Mouse (Mus musculus): ENCODE data around the gene Kif19a. TPM values are rescaled to one million over a fixed set of nuclear protein-coding genes. Genes with fewer than 3 reads are reported as not detected.

The Kif19a gene
- polyA plus RNA-seq, 1 experiment from 2014 or later: 0.71 TPM

DNA sequence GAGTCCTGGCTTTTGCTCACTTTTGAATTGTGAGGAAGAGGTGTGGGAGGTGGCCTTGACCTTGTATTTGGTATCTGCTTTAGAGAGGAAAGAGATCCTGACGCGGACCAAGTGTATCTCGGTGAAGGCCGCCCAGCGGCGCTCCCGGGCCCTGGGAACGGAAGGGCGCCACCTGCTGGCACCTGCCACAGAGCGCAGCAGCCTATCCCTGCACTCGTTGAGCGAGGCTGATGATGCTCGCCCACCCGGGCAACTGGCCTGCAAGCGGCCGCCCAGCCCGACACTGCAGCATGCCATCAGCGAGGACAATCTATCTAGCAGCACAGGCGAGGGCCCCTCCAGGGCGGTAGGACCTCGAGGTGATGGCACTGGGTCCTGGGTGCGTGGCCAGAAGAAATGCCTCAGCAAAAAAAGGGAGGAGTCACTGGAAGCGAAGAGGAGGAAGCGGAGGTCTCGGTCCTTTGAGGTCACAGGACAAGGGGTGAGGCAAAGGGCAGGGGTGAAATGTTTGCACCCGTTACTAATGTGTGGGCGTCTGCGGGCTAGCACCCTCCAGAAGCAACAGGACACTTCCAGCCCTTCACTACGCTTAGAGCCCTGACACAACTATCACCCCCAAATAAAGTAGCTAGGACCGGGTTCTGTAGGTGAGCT is 24.0 kb downstream of the Kif19a start:
- peak; percentile 88 for DNase-seq (ENCODE audit: extremely low spot score, low spot score)
- Histone ChIP-seq H3K4me1 (peaks cover 67% of the 10 kb centered on the region), H3K9me3 (no peaks in the 10 kb centered on the region), H3K4me3 (peak overlapping the region; percentile 38), H3K36me3 (replicated peaks) (no peaks in the 10 kb centered on the region), H3K27ac (no peak overlapping the region), H3K27me3 (ENCODE audit: poor library complexity, severe bottlenecking) (peaks cover 100% of the 10 kb centered on the region)
- 12% methylated on average over 30 of the region's 30 CpGs for WGBS

DNA sequence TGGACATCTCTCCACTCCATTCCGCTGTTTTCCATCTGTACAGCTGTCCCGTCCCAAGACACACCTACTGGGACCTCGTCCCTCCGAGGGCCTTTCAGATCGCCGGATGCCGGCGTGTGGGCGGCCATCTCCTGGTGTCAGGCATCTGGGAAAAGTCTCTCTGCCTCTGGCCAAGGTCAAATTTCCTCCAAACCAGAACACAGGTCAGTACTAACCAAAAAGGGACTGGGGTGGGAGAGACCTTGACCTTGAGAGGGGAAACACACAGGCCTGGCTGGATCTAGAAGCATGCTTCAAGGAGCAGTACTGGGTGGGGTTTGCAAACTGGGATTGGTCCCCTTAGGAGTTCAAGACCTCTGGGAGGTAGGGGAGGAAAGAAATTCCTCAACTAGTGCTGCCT is 24.5 kb downstream of the Kif19a start:
- DNase-seq (ENCODE audit: extremely low spot score, low spot score): no peak
- H3K27ac ChIP-seq: no peak overlapping the region
- H3K4me3 ChIP-seq: no peak overlapping the region; the same call in 1 of the 2 replicates
- 63% methylated on average over 9 of the region's 9 CpGs for WGBS
- no peaks in the 10 kb centered on the region for H3K36me3 ChIP-seq (replicated peaks)
- no peaks in the 10 kb centered on the region for H3K9me3 ChIP-seq
- peaks cover 72% of the 10 kb centered on the region for H3K4me1 ChIP-seq
- peaks cover 99% of the 10 kb centered on the region for H3K27me3 ChIP-seq (ENCODE audit: poor library complexity, severe bottlenecking)

DNA sequence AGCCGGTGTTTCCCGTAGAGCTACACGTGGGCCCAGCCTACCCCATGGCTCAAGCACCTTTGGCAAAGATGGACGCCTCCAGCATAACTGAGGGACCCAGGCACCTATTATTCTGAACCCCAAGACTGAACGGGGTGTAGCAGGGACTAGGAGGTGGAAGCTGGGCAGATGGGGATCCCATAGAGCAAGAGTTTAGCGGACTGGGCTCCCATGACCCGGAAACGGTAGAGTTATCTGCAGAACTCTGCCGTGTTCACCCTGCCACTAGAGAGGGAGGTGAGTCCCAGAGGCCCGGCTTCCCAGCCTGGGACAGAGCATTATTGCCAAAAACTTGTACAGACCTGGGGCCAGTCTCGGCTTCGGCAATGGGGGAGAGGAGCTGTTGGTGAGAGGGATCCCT is 25.0 kb downstream of the Kif19a start:
- H3K4me3 ChIP-seq: no peak overlapping the region
- H3K36me3 ChIP-seq (replicated peaks): no peaks in the 10 kb centered on the region
- H3K27me3 ChIP-seq (ENCODE audit: poor library complexity, severe bottlenecking): peaks cover 94% of the 10 kb centered on the region
- no peak for DNase-seq (ENCODE audit: extremely low spot score, low spot score)
- H3K9me3 ChIP-seq: no peaks in the 10 kb centered on the region
- no peak overlapping the region for H3K27ac ChIP-seq
- 69% methylated on average over 12 of the region's 12 CpGs for WGBS
- peaks cover 77% of the 10 kb centered on the region for H3K4me1 ChIP-seq

DNA sequence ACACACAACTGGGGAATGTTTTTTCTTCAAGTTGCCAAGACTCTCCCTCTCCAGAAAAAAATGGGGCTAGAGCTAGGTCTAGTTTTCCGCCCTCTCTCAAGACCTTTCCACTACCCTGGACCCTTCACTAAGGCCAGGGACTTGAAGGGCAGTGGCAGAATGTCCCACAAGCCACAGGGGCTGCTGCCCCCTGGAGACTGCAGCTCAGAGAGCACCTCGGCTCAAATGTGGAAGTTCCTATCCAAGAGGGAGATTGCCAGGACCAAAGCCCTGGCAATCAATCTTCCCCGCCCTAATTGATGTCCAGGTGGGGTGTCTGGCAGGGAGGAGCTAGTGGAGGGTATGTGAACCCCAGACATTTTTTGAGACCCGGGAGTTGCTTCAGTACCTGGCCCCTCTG is 25.7 kb downstream of the Kif19a start:
- Histone ChIP-seq H3K27ac (no peak overlapping the region), H3K36me3 (replicated peaks) (no peaks in the 10 kb centered on the region), H3K4me3 (no peak overlapping the region), H3K9me3 (no peaks in the 10 kb centered on the region), H3K27me3 (ENCODE audit: poor library complexity, severe bottlenecking) (peaks cover 88% of the 10 kb centered on the region), H3K4me1 (peaks cover 83% of the 10 kb centered on the region)
- DNase-seq (ENCODE audit: extremely low spot score, low spot score): no peak
- 45% methylated on average over 4 of the region's 4 CpGs for WGBS

DNA sequence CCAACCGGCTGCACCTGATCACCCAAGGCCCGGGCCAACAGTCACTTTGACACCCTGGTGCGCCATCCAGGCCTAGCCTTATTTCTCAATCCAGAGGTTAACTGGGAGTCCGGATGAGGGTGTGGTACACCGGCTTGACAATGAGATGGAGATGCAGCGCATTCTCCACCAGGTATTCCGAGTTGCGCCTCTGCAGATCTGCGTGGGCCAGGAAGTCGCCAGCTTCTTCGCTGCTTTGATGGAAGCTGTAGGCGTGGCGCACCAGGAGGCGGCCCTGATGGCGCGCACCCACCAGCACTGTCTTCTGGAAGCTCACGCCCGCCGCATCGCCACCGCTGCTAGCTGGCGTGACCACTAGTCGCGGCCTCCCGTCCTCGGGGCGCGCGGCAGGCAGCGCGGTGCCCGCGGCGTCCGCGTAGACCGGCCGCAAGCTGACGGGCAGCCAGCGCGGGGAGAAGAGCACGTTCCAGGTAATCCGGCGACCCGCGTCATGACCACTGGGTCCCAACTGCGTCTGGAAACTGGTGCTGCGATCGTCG is 26.2 kb downstream of the Kif19a start:
- peak overlapping the region; percentile 58 for H3K4me3 ChIP-seq
- H3K27ac ChIP-seq: peak overlapping the region; percentile 67

DNA sequence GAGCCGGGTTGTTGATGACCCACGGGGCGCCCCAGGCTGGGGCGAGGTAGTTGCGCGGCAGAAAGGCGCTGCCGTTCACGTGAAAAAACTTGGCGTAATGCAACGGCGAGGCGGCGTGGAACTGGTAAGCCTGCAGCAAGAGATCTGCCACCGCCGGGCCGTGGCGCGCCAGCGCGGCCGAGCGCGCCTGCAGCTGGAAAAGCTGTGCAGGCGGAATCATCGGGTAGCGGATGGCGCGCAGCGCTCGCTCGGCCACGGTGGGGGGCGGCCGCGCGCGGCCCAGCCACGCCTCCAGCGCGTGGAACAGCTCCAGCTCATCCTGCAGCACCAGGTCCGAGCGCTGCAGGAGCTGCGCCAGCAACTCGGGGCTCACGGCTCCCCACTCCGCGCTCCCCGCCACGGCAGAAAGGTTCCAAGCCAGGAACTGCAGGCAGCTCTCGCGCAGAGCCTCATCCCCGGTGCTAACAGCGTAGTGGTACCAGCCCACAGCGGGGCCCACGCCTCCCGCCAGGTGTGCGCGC is 26.8 kb downstream of the Kif19a start:
- H3K27me3 ChIP-seq (ENCODE audit: poor library complexity, severe bottlenecking): peaks cover 76% of the 10 kb centered on the region
- peaks cover 87% of the 10 kb centered on the region for H3K4me1 ChIP-seq
- H3K27ac ChIP-seq: peak overlapping the region; percentile 67
- H3K4me3 ChIP-seq: peak overlapping the region; percentile 58
- H3K9me3 ChIP-seq: no peaks in the 10 kb centered on the region
- under 1% methylated on average over 55 of the region's 59 CpGs for WGBS
- H3K36me3 ChIP-seq (replicated peaks): no peaks in the 10 kb centered on the region
- DNase-seq (ENCODE audit: extremely low spot score, low spot score): no peak

More for the DNA sequence above, 26.2 kb downstream of the Kif19a start:
- Histone ChIP-seq H3K36me3 (replicated peaks) (no peaks in the 10 kb centered on the region), H3K4me1 (peaks cover 85% of the 10 kb centered on the region), H3K27me3 (ENCODE audit: poor library complexity, severe bottlenecking) (peaks cover 82% of the 10 kb centered on the region), H3K9me3 (no peaks in the 10 kb centered on the region)
- DNase-seq (ENCODE audit: extremely low spot score, low spot score): no peak
- 3% methylated on average over 50 of the region's 50 CpGs for WGBS

DNA sequence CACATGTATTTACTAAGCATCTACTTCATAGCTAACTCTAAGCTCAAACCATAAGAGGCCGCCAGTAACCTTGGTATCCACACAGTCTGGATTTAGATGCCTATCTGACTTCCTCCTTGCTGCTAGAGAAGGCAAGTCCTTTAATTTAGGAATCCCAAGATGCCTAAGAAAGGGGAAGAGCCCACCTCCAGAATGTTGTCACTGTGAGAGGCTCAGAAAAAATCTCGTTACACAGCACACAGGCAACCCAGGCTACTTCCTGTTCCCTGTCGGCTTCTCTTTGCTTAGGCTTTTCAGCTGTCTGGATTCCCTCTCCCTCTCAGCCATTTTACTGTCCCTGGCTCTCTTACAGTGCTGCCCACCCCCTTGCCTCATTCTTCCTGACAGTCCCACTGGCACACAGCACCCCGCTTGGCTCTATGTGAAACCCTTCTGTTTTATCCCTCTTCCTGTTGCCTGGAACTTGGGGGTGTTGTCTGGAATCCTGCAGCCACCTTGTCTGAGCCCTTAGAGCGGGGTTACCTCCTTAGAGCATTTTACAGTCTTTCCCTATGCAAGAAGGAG is 27.8 kb downstream of the Kif19a start:
- Histone ChIP-seq H3K27me3 (ENCODE audit: poor library complexity, severe bottlenecking) (peaks cover 66% of the 10 kb centered on the region), H3K4me1 (peaks cover 94% of the 10 kb centered on the region), H3K27ac (0 out of 2 replicates have a peak overlapping the region, but pooled peaks have one; percentile 95), H3K4me3 (peak overlapping the region; percentile 58; the same call in 1 of the 2 replicates), H3K9me3 (no peaks in the 10 kb centered on the region), H3K36me3 (replicated peaks) (no peaks in the 10 kb centered on the region)
- 54% methylated on average over 5 of the region's 5 CpGs for WGBS
- no peak for DNase-seq (ENCODE audit: extremely low spot score, low spot score)

DNA sequence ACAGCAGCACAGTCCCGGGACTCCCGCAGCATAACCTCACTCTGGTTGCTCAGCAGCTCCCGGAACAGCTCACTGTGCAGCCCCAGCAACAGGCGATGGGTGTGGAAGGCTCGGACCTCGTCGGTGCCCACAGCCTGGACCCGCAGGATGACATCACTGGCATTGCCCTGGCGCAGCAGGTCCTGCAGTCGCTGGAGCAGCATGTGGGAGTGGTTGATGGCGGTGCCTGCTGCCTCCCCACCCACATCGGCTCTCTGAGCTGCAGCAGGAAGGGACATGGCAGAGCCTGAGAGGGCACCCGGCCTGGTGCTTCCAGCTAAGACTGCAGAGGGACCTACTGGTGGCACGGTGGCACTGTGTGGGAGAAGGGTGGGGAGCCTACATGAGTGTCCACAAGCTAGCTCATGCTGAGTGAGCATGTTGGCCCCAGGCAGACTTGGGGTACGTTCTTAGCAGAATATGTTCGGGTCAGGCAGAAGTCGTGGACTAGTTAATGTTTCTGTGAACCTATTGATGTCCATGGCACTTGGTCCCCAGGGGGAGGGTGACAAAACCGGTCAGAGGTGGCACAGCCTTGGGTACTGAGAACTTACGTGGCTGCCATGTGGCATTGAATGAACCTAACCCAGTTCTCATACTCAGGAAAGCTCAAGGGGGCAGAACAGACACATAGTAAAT is 28.8 kb downstream of the Kif19a start:
- Histone ChIP-seq H3K4me1 (peaks cover 86% of the 10 kb centered on the region), H3K27me3 (ENCODE audit: poor library complexity, severe bottlenecking) (peaks cover 56% of the 10 kb centered on the region), H3K36me3 (replicated peaks) (no peaks in the 10 kb centered on the region), H3K9me3 (no peaks in the 10 kb centered on the region), H3K4me3 (peak overlapping the region; percentile 58), H3K27ac (peak overlapping the region; percentile 95)
- DNase-seq (ENCODE audit: extremely low spot score, low spot score): no peak
- 71% methylated on average over 19 of the region's 19 CpGs for WGBS

DNA sequence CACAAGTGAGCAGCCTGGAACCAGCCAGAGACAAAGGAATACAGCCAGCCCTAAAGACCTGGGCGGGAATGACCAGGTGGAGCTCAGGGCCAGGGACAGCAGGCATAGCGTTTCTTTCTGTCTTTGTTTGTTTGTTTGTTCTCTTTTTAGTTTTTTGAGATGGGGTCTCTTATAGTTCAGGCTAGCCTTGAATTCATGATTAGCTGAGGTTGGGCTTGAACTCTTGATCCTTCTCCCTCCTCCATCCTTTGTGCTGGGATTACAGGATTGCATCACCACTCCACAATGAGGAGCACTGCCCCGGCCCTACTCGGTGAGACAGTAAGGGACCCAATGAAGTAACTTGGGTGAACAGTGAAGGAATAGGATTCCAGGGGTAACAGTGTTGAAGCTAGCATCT is 29.5 kb downstream of the Kif19a start:
- peaks cover 49% of the 10 kb centered on the region for H3K27me3 ChIP-seq (ENCODE audit: poor library complexity, severe bottlenecking)
- H3K9me3 ChIP-seq: no peaks in the 10 kb centered on the region
- peak overlapping the region; percentile 58 for H3K4me3 ChIP-seq
- H3K27ac ChIP-seq: peak overlapping the region; percentile 95
- DNase-seq (ENCODE audit: extremely low spot score, low spot score): no peak
- 21% methylated on average over 4 of the region's 4 CpGs for WGBS
- no peaks in the 10 kb centered on the region for H3K36me3 ChIP-seq (replicated peaks)
- H3K4me1 ChIP-seq: peaks cover 80% of the 10 kb centered on the region

DNA sequence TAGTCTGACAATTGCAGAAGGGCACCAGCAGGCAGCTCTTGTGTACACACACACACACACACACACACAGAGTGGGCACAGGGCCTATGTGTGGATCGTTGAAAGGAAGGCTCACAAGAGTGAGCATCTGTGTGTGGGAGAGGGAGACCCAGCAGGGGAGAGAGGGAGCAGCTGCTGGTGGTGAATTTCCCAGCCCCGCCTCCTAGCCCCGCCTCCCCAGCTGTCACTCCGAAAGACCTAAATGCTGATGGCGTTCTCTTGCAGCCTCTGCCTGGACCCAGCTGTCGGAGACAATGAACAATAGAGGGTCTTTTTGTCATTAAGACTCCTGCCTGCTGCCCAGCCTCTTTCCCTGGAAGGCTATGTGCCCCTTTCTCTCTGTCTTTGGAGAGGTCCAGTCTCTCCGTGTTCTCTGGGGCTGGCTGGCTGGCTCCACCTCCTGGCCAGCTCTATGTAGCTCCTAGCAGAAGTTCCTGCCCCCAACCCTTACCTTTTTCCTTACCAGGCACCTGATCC is 30.1 kb downstream of the Kif19a start:
- 0% methylated on average over 7 of the region's 7 CpGs for WGBS
- peak overlapping the region; percentile 95 for H3K27ac ChIP-seq
- no peaks in the 10 kb centered on the region for H3K9me3 ChIP-seq
- peaks cover 74% of the 10 kb centered on the region for H3K4me1 ChIP-seq
- H3K4me3 ChIP-seq: peak overlapping the region; percentile 58
- no peaks in the 10 kb centered on the region for H3K36me3 ChIP-seq (replicated peaks)
- DNase-seq (ENCODE audit: extremely low spot score, low spot score): peak; percentile 84
- H3K27me3 ChIP-seq (ENCODE audit: poor library complexity, severe bottlenecking): peaks cover 43% of the 10 kb centered on the region

DNA sequence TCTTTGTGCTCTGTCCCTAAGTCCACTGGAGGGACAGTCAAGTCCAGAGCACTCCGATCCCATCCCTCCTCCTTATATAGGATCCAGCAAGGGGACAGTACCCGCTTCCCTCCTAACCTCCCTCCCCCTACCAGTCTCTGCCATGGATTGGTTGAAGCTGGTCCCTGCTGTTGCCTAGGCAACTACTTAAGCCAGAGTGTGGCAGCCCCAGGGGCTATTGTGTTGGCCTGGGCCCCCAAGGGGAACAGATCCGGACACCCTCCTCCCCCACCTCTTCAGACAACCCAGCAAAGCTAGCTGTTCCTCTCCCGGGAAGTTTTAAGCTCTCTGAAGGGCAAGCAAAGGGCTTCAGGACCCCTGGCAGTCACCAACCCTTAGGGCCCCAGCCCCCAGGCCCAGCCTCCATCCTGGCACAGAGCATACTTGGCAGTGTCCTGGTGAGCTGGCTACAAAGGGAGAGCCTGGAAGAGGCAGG is 30.7 kb downstream of the Kif19a start, which contains the start of gene Btbd17:
Gene Btbd17, minus strand, starts transcription at position 98 of the 475 bp plus-strand sequence.
- Histone ChIP-seq H3K27ac (peak within 1 kb of the TSS; percentile 95), H3K9me3 (no peaks in the 10 kb centered on the region), H3K4me3 (peak within 1 kb of the TSS; percentile 58), H3K4me1 (peaks cover 70% of the 10 kb centered on the region), H3K27me3 (ENCODE audit: poor library complexity, severe bottlenecking) (peaks cover 37% of the 10 kb centered on the region), H3K36me3 (replicated peaks) (no peaks in the 10 kb centered on the region)
- WGBS: 4% methylated on average over 4 of the region's 4 CpGs
- DNase-seq (ENCODE audit: extremely low spot score, low spot score): peak; percentile 88

DNA sequence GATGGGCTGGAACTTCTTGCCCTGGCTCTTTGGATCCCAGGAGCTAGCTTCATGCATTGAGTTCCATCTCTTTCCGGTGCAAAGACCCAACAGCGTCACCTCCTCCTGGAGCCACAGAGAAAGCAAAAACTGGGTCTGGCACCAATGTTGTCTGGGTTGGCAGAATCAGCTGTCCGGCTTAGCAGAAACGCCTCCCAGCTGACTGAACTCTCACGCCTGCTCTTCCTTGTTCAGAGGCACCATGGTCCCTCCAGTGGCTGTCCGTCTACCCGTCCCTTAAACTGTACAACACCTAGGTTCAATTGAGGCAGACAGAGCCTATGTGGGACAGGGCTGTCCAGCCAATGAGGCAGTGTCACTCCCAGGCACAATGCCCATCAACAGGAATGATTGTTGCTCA is 32.0 kb downstream of the Kif19a start:
- no peak for DNase-seq (ENCODE audit: extremely low spot score, low spot score)
- Histone ChIP-seq H3K4me3 (no peak overlapping the region), H3K9me3 (no peaks in the 10 kb centered on the region), H3K4me1 (peaks cover 59% of the 10 kb centered on the region), H3K27me3 (ENCODE audit: poor library complexity, severe bottlenecking) (peaks cover 24% of the 10 kb centered on the region), H3K36me3 (replicated peaks) (no peaks in the 10 kb centered on the region), H3K27ac (peak overlapping the region; percentile 95)
- 91% methylated on average over 7 of the region's 7 CpGs for WGBS
